Mouse (Mus musculus) T-helper 17 cell (primary cell): ENCODE measurements around the gene Cdhr2.

Experiments
- in situ Hi-C, 2 experiments: fragments of 300-600 bp; cut with MboI, MseI; formaldehyde crosslinking; loops; 1 replicate in 1 of 2; 2 replicates in 1 of 2; pipeline ENCODE4 v1.15.1; 2025; ENCODE audit warnings: high pct_unique_total_duplicates in 2 of 2

Gene Cdhr2

GRCm38 (mm10) chr13:54701243-54701642 lies at the start of gene Cdhr2:
Gene Cdhr2, plus strand, starts transcription at chr13:54701461.
- in situ Hi-C loops: no loop called here

- in situ Hi-C loops: no loop called here
These were observed 40.4 kb upstream of the Cdhr2 start for GRCm38 (mm10) chr13:54660877-54661276.

- in situ Hi-C loops: no loop called here
These were observed 39.9 kb upstream of the Cdhr2 start for GRCm38 (mm10) chr13:54661358-54661757.

- in situ Hi-C loops: no loop called here
These were observed 37.3 kb upstream of the Cdhr2 start for GRCm38 (mm10) chr13:54663999-54664398.

GRCm38 (mm10) chr13:54664509-54664908 lies 36.8 kb upstream of the Cdhr2 start:
- in situ Hi-C loops: no loop called here

GRCm38 (mm10) chr13:54665062-54665461 lies 36.2 kb upstream of the Cdhr2 start:
- in situ Hi-C loops: no loop called here

- in situ Hi-C loops: no loop called here
These were observed 30.8 kb upstream of the Cdhr2 start for GRCm38 (mm10) chr13:54670491-54670890.

GRCm38 (mm10) chr13:54675895-54676590 lies 25.2 kb upstream of the Cdhr2 start:
- in situ Hi-C loops: no loop called here

- in situ Hi-C loops: no loop called here
These were observed 23.0 kb upstream of the Cdhr2 start for GRCm38 (mm10) chr13:54678263-54678662.

GRCm38 (mm10) chr13:54680184-54680853 lies 20.9 kb upstream of the Cdhr2 start:
- in situ Hi-C loops: loop anchor here in 1 of 2 experiments (10.0 kb wide), 1 partner anchor 176 kb away; the partner anchor contains the start of gene Simc1

- in situ Hi-C loops: loop anchor here in 1 of 2 experiments (10.0 kb wide), 1 partner anchor 176 kb away; the partner anchor contains the start of gene Simc1
These were observed 20.0 kb upstream of the Cdhr2 start for GRCm38 (mm10) chr13:54681291-54681690.

- in situ Hi-C loops: loop anchor here in 1 of 2 experiments (10.0 kb wide), 1 partner anchor 178 kb away; the partner anchor contains the start of gene Simc1
These were observed 18.0 kb upstream of the Cdhr2 start for GRCm38 (mm10) chr13:54683301-54683700.

GRCm38 (mm10) chr13:54684140-54684896 lies 16.9 kb upstream of the Cdhr2 start:
- in situ Hi-C loops: loop anchor here in 1 of 2 experiments (10.0 kb wide), 1 partner anchor 180 kb away; the partner anchor contains the start of gene Simc1

GRCm38 (mm10) chr13:54685174-54685573 lies 16.1 kb upstream of the Cdhr2 start:
- in situ Hi-C loops: loop anchor here in 1 of 2 experiments (10.0 kb wide), 1 partner anchor 180 kb away; the partner anchor contains the start of gene Simc1

GRCm38 (mm10) chr13:54686139-54687053 lies 14.9 kb upstream of the Cdhr2 start:
- in situ Hi-C loops: loop anchor here in 1 of 2 experiments (10.0 kb wide), 1 partner anchor 182 kb away; the partner anchor contains the start of gene Simc1

GRCm38 (mm10) chr13:54687096-54687495 lies 14.2 kb upstream of the Cdhr2 start:
- in situ Hi-C loops: loop anchor here in 1 of 2 experiments (10.0 kb wide), 1 partner anchor 182 kb away; the partner anchor contains the start of gene Simc1

- in situ Hi-C loops: loop anchor here in 1 of 2 experiments (10.0 kb wide), 1 partner anchor 183 kb away; the partner anchor contains the start of gene Simc1
These were observed 13.5 kb upstream of the Cdhr2 start for GRCm38 (mm10) chr13:54687575-54688424.

GRCm38 (mm10) chr13:54690151-54690740 lies 11.0 kb upstream of the Cdhr2 start:
- in situ Hi-C loops: loop anchor here in 1 of 2 experiments (5.0 to 10.0 kb wide), 2 partner anchors 422 to 755 kb away; partner anchors contain the start of gene Grk6

GRCm38 (mm10) chr13:54691737-54692136 lies 9.5 kb upstream of the Cdhr2 start:
- in situ Hi-C loops: loop anchor here in 1 of 2 experiments (5.0 to 10.0 kb wide), 2 partner anchors 421 to 753 kb away; partner anchors contain the start of gene Grk6
